Mouse (Mus musculus) cortical plate, adult 2 months (tissue): ENCODE data around the gene Slc25a10.

Experiments used
- CTCF ChIP-seq: fragments of 200-500 bp; IDR thresholded peaks from 2 replicates; pipeline ENCODE4 v1.5.1; 2011; ENCODE audit warnings: mild to moderate bottlenecking, control low read depth, low read length; ENCODE audit not compliant: insufficient read depth; ENCODE audit errors: extremely low read depth
- POLR2A ChIP-seq: fragments of 200-500 bp; IDR thresholded peaks from 2 replicates; pipeline ENCODE4 v1.6.1; 2011; ENCODE audit warnings: mild to moderate bottlenecking, low read length, control low read depth; ENCODE audit not compliant: insufficient read depth; ENCODE audit errors: extremely low read depth

DNA sequence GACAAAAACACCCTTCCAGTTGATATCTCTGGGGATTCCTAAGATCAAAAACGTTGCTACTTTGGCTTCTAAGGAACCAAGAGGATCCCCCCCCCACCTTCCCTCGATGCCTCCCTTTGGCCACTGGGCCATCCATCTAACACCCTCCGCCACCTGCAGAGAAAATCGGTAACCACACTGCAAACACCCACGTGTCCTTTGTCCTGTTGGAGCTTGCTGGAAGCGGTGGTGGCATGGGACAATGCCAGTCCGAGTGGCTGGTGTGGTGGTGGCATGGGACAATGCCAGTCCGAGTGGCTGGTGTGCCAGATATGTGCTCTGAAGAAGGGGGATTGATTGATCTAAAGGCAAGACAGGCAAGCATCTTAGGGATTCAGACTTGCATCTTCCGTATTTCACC lies 40.0 kb downstream of the Slc25a10 start:
- TF ChIP-seq POLR2A = no peak
- TF ChIP-seq CTCF = no peak
